Mouse (Mus musculus): ENCODE data around the gene Nxn. TPM values are rescaled to one million over a fixed set of nuclear protein-coding genes. Genes with fewer than 3 reads are reported as not detected.

Gene Nxn
- polyA plus RNA-seq, 1 experiment, result 0.08 TPM

DNA sequence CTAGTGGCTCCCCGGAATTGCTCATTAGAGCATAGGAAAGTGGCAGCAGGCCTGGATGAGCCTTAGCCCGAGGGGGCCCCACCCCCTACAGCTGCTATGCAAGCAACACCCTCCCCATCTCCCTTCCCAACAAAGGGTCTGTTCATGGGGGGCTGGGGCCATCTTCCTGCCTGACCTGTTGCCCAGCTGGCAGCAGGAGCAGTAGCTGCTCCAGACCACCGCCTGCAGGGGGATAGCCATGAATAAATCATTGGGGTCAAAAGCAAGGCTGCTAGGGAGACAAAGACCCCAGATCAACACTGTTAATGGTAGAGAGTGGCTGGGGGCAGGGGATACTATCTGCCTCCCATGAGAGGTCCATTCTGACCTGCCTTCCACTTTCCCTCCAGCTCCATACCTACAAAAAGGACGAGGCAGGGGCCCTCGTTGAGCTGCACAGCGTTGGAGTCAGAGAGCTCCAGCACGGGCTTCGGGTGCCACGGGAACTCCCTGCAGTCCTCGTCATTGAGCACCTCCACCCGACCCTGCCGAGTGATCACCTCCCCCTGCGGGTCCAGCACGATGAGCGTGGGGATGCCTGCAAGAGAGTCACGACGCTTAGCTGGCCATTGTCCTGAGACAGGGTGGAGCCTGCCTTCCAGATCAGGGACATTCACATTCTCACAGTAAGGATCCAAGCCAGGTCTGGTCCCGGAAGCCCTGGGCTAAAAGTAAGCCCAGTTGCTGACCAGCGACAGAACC lies 136.2 kb downstream of the Nxn start:
- H3K4me3 ChIP-seq (replicated peaks), result no peak overlapping the region
- H3K36me3 ChIP-seq (ENCODE audit: control insufficient read depth), result no peaks in the 10 kb centered on the region
- H3K9me3 ChIP-seq (ENCODE audit: control insufficient read depth, low read length), result no peaks in the 10 kb centered on the region
- H3K4me1 ChIP-seq (ENCODE audit: control insufficient read depth), result no peaks in the 10 kb centered on the region
- no peaks in the 10 kb centered on the region for H3K27me3 ChIP-seq (ENCODE audit: control insufficient read depth)
- TF ChIP-seq TAL1 (IDR thresholded peaks at IDR 0.05; ENCODE audit: low read length) (no peak), GATA1 (IDR thresholded peaks at IDR 0.05; ENCODE audit: low read length) (no peak)

GRCm38 (mm10) chr11:76261224-76261623 lies 137.7 kb downstream of the Nxn start:
- Histone ChIP-seq H3K36me3 (ENCODE audit: control insufficient read depth) (no peaks in the 10 kb centered on the region), H3K4me1 (ENCODE audit: control insufficient read depth) (no peaks in the 10 kb centered on the region), H3K9me3 (ENCODE audit: control insufficient read depth, low read length) (no peaks in the 10 kb centered on the region), H3K27me3 (ENCODE audit: control insufficient read depth) (no peaks in the 10 kb centered on the region), H3K4me3 (replicated peaks) (no peak overlapping the region)
- TF ChIP-seq GATA1 (IDR thresholded peaks at IDR 0.05; ENCODE audit: low read length) (no peak), TAL1 (IDR thresholded peaks at IDR 0.05; ENCODE audit: low read length) (no peak)

DNA sequence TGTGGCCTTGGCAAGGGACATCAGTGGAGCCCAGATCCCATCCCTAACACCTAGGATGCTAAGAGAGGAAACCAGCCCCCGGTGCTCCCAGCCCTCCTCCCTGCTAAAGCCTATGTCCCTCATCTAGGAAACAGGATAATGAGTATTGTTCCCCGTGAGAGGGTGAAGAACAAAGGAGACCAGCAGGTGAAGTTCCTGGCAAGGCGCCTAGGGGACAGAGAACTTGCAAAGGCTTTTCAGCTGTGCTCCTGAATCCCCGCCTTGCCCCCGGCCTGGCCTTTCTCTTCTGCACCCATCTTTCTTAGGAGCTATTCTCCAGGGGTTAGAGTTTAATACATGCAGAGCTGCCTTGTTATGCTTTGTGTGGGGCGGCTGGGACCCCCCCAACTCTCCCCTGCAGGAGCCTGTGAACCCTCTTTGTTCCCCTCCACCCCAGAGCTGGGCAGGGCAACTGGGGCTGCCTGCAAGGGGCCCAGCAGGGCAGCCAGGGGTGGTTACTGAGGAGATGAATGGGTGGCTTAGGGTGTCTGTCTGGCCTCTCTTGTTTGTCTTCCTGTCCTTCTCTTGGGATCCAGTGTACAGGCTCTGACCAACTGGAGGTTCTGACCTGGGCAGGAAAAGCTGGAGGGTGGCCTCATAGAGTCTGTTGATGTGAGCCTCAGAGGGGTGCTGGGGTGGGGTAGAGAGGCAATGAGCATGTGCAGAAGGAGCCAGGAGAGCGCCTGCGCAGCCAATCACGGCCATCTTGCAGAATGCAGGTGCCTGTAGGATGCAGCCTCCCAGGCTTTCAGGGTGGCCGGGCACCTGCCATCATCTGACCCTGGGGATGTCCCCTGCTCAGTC lies 138.5 kb downstream of the Nxn start:
- no peaks in the 10 kb centered on the region for H3K4me1 ChIP-seq (ENCODE audit: control insufficient read depth)
- no peak overlapping the region for H3K4me3 ChIP-seq (replicated peaks)
- H3K27me3 ChIP-seq (ENCODE audit: control insufficient read depth), result no peaks in the 10 kb centered on the region
- TF ChIP-seq TAL1 (IDR thresholded peaks at IDR 0.05; ENCODE audit: low read length) (no peak), GATA1 (IDR thresholded peaks at IDR 0.05; ENCODE audit: low read length) (no peak)
- H3K9me3 ChIP-seq (ENCODE audit: control insufficient read depth, low read length), result no peaks in the 10 kb centered on the region
- H3K36me3 ChIP-seq (ENCODE audit: control insufficient read depth), result no peaks in the 10 kb centered on the region

GRCm38 (mm10) chr11:76258511-76258910 lies 140.4 kb downstream of the Nxn start:
- no peak for TF ChIP-seq TAL1 (IDR thresholded peaks at IDR 0.05; ENCODE audit: low read length)
- TF ChIP-seq GATA1 (IDR thresholded peaks at IDR 0.05; ENCODE audit: low read length), result no peak
- Histone ChIP-seq H3K4me3 (replicated peaks) (no peak overlapping the region), H3K27me3 (ENCODE audit: control insufficient read depth) (no peaks in the 10 kb centered on the region), H3K4me1 (ENCODE audit: control insufficient read depth) (no peaks in the 10 kb centered on the region), H3K9me3 (ENCODE audit: control insufficient read depth, low read length) (no peaks in the 10 kb centered on the region), H3K36me3 (ENCODE audit: control insufficient read depth) (no peaks in the 10 kb centered on the region; the same call in 1 of the 2 replicates)

GRCm38 (mm10) chr11:76257386-76257785 lies 141.6 kb downstream of the Nxn start:
- no peak for TF ChIP-seq GATA1 (IDR thresholded peaks at IDR 0.05; ENCODE audit: low read length)
- TF ChIP-seq TAL1 (IDR thresholded peaks at IDR 0.05; ENCODE audit: low read length), result no peak
- H3K36me3 ChIP-seq (ENCODE audit: control insufficient read depth), result no peaks in the 10 kb centered on the region; the same call in 1 of the 2 replicates
- no peaks in the 10 kb centered on the region for H3K4me1 ChIP-seq (ENCODE audit: control insufficient read depth)
- no peaks in the 10 kb centered on the region for H3K9me3 ChIP-seq (ENCODE audit: control insufficient read depth, low read length)
- no peaks in the 10 kb centered on the region for H3K27me3 ChIP-seq (ENCODE audit: control insufficient read depth)
- H3K4me3 ChIP-seq (replicated peaks), result no peak overlapping the region

GRCm38 (mm10) chr11:76256129-76256528 lies 142.8 kb downstream of the Nxn start:
- Histone ChIP-seq H3K36me3 (ENCODE audit: control insufficient read depth) (peaks cover 4% of the 10 kb centered on the region), H3K27me3 (ENCODE audit: control insufficient read depth) (no peaks in the 10 kb centered on the region), H3K4me3 (replicated peaks) (no peak overlapping the region), H3K4me1 (ENCODE audit: control insufficient read depth) (no peaks in the 10 kb centered on the region), H3K9me3 (ENCODE audit: control insufficient read depth, low read length) (no peaks in the 10 kb centered on the region)
- TF ChIP-seq GATA1 (IDR thresholded peaks at IDR 0.05; ENCODE audit: low read length) (no peak), TAL1 (IDR thresholded peaks at IDR 0.05; ENCODE audit: low read length) (no peak)

GRCm38 (mm10) chr11:76255431-76256001 lies 143.4 kb downstream of the Nxn start:
- Histone ChIP-seq H3K9me3 (ENCODE audit: control insufficient read depth, low read length) (no peaks in the 10 kb centered on the region), H3K36me3 (ENCODE audit: control insufficient read depth) (peaks cover 10% of the 10 kb centered on the region), H3K4me3 (replicated peaks) (no peak overlapping the region), H3K4me1 (ENCODE audit: control insufficient read depth) (no peaks in the 10 kb centered on the region), H3K27me3 (ENCODE audit: control insufficient read depth) (no peaks in the 10 kb centered on the region)
- TF ChIP-seq TAL1 (IDR thresholded peaks at IDR 0.05; ENCODE audit: low read length) (no peak), GATA1 (IDR thresholded peaks at IDR 0.05; ENCODE audit: low read length) (no peak)

GRCm38 (mm10) chr11:76253918-76254264 lies 145.0 kb downstream of the Nxn start:
- Histone ChIP-seq H3K4me1 (ENCODE audit: control insufficient read depth) (no peaks in the 10 kb centered on the region), H3K36me3 (ENCODE audit: control insufficient read depth) (peaks cover 27% of the 10 kb centered on the region), H3K4me3 (replicated peaks) (no peak overlapping the region), H3K9me3 (ENCODE audit: control insufficient read depth, low read length) (no peaks in the 10 kb centered on the region), H3K27me3 (ENCODE audit: control insufficient read depth) (no peaks in the 10 kb centered on the region)
- no peak for TF ChIP-seq TAL1 (IDR thresholded peaks at IDR 0.05; ENCODE audit: low read length)
